Mouse (Mus musculus) heart, adult 8-10 months (tissue): ENCODE results near the gene Nme1. TPM values are rescaled to one million over a fixed set of nuclear protein-coding genes. Genes with fewer than 3 reads are reported as not detected.
"Not testable (repeated sequence)": the region's sequence is repeated elsewhere in the genome, so short reads cannot be mapped to it uniquely, and the experiment has no call there.

Source experiments
- DNase-seq: peaks from one replicate; pipeline ENCODE4 v3.0.0; 2022; ENCODE audit warnings: low spot score
- total RNA-seq, 4 experiments: library from RNA; stranded (reverse); gene quantifications; 2 replicates each; pipeline ENCODE4 v1.2.4; 2022

Nme1 gene
- total RNA-seq, 4 experiments from 2014 or later, result 8.3 to 15.9 (median 12.6) TPM

GRCm38 (mm10) chr11:93965391-93965790 is 2.9 kb downstream of the Nme1 start:
- DNase-seq, result no peak

- no peak for DNase-seq
Measured at GRCm38 (mm10) chr11:93963013-93963412, 5.3 kb downstream of the Nme1 start.

- DNase-seq, result no peak
Measured at GRCm38 (mm10) chr11:93961482-93961881, 6.8 kb downstream of the Nme1 start.

DNA sequence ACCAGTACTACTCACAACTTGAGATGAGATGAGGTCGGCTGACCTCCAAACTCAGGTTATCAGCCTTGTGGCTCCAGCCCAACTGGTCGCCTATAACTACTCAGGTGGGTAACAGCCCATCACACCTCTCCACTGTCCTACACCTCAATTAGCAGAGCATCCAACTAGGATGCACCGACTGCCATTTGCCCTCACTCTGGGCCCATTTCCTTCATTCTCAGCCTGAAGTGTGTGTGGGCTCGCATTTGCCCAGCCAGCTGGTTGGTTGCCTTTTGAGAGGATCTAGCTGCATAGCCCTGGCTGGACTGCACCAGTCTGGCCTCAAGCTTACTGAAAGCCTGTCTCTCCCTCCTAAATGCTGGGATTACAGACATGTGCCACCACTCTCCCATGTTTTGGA is 10.6 kb downstream of the Nme1 start:
- DNase-seq, result no peak

DNA sequence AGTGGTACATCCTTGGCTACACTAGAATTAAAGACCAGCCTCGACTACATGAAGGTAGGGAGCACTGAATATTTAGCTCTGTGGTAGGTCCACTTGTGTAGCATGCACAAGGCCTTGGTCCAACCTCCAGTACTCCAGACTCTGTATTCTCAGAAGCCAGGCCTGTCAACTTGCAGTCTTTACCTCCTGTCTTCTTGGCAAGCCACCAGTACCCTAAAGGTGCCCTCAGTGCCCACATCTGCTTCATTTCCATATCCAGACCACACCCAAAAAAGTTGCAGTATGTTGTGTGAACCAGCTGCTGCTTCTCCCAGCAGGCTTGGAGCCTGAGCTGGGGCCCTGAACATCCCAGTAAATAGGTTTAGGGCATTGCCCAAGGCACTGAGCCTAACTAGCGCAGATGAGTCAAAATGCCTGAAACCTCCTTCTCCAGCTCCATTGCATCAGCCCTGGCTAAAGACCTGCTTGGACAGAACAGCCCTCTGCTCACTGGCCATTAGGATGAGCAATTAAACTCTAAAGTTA is 11.2 kb downstream of the Nme1 start:
- DNase-seq, result no peak

DNA sequence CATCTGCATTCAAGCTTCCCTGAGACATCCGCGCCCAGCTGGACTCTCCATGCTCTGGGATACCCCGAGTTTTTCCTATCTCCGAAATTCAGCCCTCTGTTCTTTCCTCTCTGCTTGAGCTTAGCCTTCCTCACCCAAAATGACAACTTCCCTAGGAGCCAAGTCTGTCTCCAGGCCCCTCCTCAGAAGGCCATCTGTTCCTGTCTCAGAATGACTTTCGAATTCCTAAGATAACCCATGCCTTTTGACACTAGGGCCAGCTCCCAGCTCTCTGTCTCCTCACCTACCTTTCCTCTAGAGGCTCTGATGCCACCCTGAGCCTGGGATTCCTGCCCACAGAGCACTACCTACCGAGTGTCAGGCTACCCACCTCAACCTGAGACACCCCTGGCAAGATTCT is 12.2 kb downstream of the Nme1 start, which contains the start of gene Nme2:
Gene Nme2 (minus strand): TSS at position 101 of the 400 bp plus-strand sequence.
- DNase-seq, result no peak

- peak; percentile 93 for DNase-seq
Measured at GRCm38 (mm10) chr11:93955256-93956150, 12.8 kb downstream of the Nme1 start.

- DNase-seq, result no peak
Measured at GRCm38 (mm10) chr11:93954738-93955255, 13.5 kb downstream of the Nme1 start.

GRCm38 (mm10) chr11:93952376-93952775 is 15.9 kb downstream of the Nme1 start:
- DNase-seq, result no peak

- no peak for DNase-seq
Measured at GRCm38 (mm10) chr11:93950045-93950444, 18.3 kb downstream of the Nme1 start.

DNA sequence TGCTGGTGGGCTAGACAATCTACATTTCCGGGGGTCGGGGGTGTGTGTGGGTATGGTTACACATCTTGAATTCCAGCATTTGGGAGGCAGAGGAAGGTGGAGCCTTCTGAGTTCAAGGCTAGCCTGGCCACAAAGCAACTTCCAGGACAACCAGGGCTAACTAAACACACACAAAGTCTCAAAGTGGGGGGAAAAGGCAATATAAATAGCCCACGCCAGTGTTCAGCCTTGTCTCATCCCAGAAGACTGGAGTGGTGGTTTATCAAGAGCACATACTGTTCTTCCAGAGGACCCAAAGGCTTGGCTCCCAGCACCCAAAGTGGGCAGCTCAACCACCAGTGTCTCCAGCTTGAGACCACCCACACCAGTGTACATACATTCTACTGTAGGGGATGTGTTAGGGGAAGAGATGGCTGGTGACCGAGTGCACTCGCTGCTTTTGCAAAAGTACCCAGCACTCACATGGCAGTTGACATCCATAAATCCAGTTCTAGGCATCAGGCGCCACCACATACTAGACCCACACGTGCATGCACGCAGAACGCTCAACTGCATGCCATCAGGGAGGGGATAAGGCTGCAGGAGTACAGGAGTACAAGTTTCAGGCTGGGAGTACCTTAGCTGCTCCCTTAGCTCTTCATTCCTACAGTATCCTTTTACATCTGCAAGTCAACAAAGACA is 19.3 kb downstream of the Nme1 start:
- no peak for DNase-seq

GRCm38 (mm10) chr11:93944986-93945385 is 23.3 kb downstream of the Nme1 start:
- DNase-seq, result no peak

GRCm38 (mm10) chr11:93940906-93941305 is 27.4 kb downstream of the Nme1 start:
- no peak for DNase-seq

GRCm38 (mm10) chr11:93929106-93929505 is 39.2 kb downstream of the Nme1 start:
- no peak for DNase-seq

- not testable (repeated sequence) for DNase-seq
Measured at GRCm38 (mm10) chr11:93915019-93915418, 53.3 kb downstream of the Nme1 start.

DNA sequence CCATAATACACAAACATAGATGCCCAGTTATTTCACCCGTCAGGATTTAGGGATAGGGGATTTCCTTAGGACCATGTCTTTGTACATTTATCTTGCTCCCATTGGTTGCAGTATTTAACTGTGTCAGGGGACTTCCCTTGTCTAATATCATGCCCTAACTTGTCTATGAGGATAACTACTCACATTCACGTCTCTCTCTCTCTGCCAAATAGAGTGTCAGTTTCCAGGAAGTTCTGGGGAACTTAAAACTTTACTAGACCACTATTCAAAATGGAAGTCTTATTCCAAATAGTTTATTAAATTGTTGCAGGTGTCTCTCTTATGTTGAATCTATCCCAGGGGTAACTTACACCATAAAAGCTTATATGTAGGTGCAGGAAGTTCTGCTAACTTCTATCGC is 56.7 kb downstream of the Nme1 start:
- no peak for DNase-seq

- no peak for DNase-seq
Measured at GRCm38 (mm10) chr11:93908829-93909228, 59.5 kb downstream of the Nme1 start.

- DNase-seq, result no peak
Measured at GRCm38 (mm10) chr11:93907839-93908238, 60.5 kb downstream of the Nme1 start.
